Mouse (Mus musculus) left cerebral cortex, adult 18-20 months (tissue): ENCODE data around the gene Resf1. TPM values are rescaled to one million over a fixed set of nuclear protein-coding genes. Genes with fewer than 3 reads are reported as not detected.
"Not testable (repeated sequence)": the region's sequence is repeated elsewhere in the genome, so short reads cannot be mapped to it uniquely, and the experiment has no call there.

Experiments used
- DNase-seq, 2 experiments: peaks; one replicate each; pipeline ENCODE4 v3.0.0; 2021 to 2022; ENCODE audit warnings: low spot score in 2 of 2, mixed read lengths in 1 of 2
- total RNA-seq, 2 experiments: library from RNA; stranded (reverse); gene quantifications; 2 replicates each; pipeline ENCODE4 v1.2.3; 2021

Resf1 gene
- total RNA-seq, 2 experiments from 2014 or later, result 14.2 to 16.9 TPM

GRCm38 (mm10) chr6:149343802-149344201, 34.6 kb downstream of the Resf1 start:
- no peak for DNase-seq

GRCm38 (mm10) chr6:149344372-149344771, 35.2 kb downstream of the Resf1 start:
- DNase-seq, result no peak

- DNase-seq, result not testable (repeated sequence)
Measured at GRCm38 (mm10) chr6:149348211-149348610, 39.0 kb downstream of the Resf1 start.

GRCm38 (mm10) chr6:149354826-149355495, 45.7 kb downstream of the Resf1 start:
- DNase-seq, result no peak

GRCm38 (mm10) chr6:149355799-149356198, 46.6 kb downstream of the Resf1 start:
- not testable (repeated sequence) for DNase-seq

GRCm38 (mm10) chr6:149357155-149357554, 47.9 kb downstream of the Resf1 start:
- no peak for DNase-seq

- DNase-seq, result not testable (repeated sequence)
Measured at GRCm38 (mm10) chr6:149362533-149362932, 53.3 kb downstream of the Resf1 start.

- not testable (repeated sequence) for DNase-seq
Measured at GRCm38 (mm10) chr6:149365975-149366374, 56.8 kb downstream of the Resf1 start.

- no peak for DNase-seq
Measured at GRCm38 (mm10) chr6:149366403-149366802, 57.2 kb downstream of the Resf1 start.

- DNase-seq, result peak; percentile 9 to 24
Measured at GRCm38 (mm10) chr6:149374986-149375457, 65.8 kb downstream of the Resf1 start.

GRCm38 (mm10) chr6:149383531-149383930, 74.3 kb downstream of the Resf1 start:
- no peak for DNase-seq

Other genes starting within 250 kb of the Resf1 start
- gene Dennd5b, start 207.7 kb upstream of the Resf1 start, total RNA-seq, result 10 to 100 TPM; 61.8 to 62.2 TPM
- not detected for gene Gm10203, start 179.2 kb upstream of the Resf1 start, total RNA-seq
- 1 to 10 TPM; 1.5 to 3.6 TPM for gene Etfbkmt, start 169.6 kb upstream of the Resf1 start, total RNA-seq
- gene Amn1, start 120.7 kb upstream of the Resf1 start, total RNA-seq, result 10 to 100 TPM; 28.5 to 30.6 TPM
- 10 to 100 TPM; 43.9 to 50.6 TPM for gene Bicd1, start 99.5 kb downstream of the Resf1 start, total RNA-seq